Mouse (Mus musculus): ENCODE measurements around the gene Zbtb12.

GRCm38 (mm10) chr17:34881683-34882310 is 2.5 kb downstream of the Zbtb12 start, which contains the start of gene Gm20547:
- TF ChIP-seq CTCF (conservative IDR thresholded peaks at IDR 0.05; ENCODE audit: low read length) = no peak
- TF ChIP-seq POU5F1 (IDR thresholded peaks at IDR 0.05; ENCODE audit: borderline replicate concordance, low read length) = no peak
